Mouse (Mus musculus): ENCODE data around the gene Pmel. TPM values are rescaled to one million over a fixed set of nuclear protein-coding genes. Genes with fewer than 3 reads are reported as not detected.

The Pmel gene
- polyA plus RNA-seq (2012; rRNA removed) = 0.27 and 0.47 TPM in 2 replicates

GRCm38 (mm10) chr10:128703895-128704294, at the start of gene Pmel:
Pmel (plus strand) TSS chr10:128704195.

GRCm38 (mm10) chr10:128673763-128674468, 30.1 kb upstream of the Pmel start, which contains the start of gene Suox:
Suox (minus strand) TSS chr10:128674073.

DNA sequence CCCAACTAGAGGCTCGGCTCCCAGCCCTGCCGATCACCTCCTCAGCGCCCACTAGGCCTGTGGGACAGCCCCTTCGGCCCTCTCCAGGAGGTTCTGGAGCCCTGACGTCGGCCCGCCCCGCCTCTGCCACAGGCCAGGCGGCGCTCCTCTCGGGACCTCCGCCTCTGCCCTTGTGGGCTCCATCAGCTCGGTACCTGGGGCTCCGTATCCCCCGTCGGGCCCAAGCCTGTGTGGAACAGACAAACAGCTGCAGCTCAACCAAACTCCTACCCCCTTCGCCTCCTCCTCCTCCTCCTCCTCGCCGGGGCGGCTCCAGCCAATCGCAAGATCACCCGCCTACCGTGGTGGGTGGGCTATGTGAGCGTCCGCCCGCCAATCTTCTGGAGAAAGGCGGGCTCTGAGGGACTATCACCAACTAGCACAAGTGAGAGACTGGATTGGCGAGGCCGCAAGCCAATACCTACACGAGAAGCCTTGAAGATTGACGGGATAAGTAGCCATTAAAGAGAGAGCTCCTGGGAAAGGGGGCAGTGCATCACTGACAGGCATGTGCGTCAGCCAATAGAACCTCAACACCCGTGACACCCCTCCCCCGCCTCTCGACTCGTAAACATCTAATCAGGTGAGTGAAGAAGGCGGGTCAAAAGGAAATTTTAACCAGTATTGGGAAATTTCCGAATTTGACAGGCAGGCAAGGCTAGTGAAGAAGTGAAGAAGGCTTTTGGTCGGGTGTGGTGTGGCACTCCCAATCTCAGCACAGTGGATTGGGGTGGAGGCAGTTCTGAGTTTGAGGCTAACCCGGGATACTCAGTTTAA, 7.8 kb upstream of the Pmel start, which contains the start of gene Rab5b:
Rab5b (minus strand) TSS at position 273 of the 816 bp plus-strand sequence.

DNA sequence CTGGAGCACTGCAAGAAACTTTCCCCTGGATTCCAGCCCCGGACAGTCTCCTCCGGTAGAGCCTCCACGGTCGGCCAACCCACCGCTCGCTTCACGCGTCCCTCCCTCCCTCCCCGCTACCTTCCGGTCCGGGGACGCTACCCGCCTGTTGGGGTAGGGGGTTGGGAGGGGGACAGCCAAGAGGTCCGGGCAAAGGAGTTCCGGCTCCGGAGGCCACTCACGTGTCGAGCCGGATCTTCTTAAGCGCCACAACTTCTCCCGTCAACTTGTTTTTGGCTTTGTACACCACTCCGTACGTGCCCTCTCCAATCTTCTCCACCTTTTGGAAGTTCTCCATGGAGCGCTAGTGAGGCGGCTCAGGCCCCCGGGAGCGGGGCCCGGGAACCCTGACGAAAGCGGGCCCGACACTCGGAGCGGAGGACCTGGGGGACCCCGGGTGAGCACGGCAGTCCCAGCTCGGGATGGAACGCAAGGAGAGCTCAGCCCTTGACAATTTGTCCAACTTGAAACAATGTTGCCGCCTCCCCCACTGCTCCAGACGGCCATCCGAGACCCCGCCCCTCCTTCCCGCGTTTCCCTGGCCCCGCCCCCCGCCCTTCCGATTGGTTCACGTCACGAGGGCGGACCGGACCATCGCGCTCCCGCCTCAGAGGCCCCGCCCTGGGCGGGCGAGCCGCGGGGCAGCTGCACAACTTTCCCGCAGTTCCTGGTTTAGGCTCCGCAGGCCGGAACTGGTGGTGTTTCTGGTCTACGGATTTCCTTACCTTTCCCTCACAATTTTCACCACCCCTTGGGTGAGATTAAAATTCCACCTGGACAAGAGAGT, 709 bp downstream of the Pmel start, which contains the start of gene Cdk2:
Cdk2 (minus strand) TSS at position 541 of the 826 bp plus-strand sequence.

GRCm38 (mm10) chr10:128744680-128745601, 40.9 kb downstream of the Pmel start, which contains the start of gene Dgka:
Dgka (minus strand) TSS chr10:128744855.

DNA sequence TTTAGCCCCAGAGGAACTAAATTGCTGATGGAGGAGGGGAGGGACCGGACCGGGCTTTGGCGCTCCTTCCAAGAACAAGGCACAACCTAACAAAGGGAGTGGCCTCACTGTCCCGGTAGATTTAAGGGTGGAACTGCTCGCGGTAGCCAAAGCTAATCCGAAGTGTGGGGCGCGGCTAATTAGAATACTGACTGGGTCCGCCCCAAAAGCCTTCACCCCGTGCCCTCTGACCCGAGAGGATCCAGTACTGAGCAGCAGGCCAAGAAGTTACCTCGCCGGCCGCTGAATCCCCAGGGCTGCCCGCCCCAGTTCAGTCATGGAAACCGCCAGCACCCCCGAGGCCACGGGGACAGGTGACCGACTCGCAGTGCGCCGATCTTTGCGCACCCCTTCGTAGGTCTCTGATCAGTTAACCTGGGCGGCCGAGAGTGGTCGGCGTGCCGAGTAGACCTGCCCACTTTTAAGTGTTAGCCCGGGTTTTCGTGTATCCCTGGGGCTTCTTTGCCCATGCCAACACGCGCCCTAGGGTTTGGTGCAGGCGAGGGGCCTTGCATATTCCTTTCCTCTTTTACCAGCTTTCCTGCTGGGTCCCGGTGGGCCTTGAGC, 43.8 kb downstream of the Pmel start, which contains the start of gene Pym1:
Pym1 (plus strand) TSS at position 244 of the 606 bp plus-strand sequence.

Other genes with a start within 250 kb of the Pmel start
- 299 and 327 TPM in 2 replicates for gene Smarcc2, start 244.9 kb upstream of the Pmel start, polyA plus RNA-seq (2012; rRNA removed)
- 1,229 and 1,412 TPM in 2 replicates for gene Myl6, start 210.1 kb upstream of the Pmel start, polyA plus RNA-seq (2012; rRNA removed)
- 50.3 and 54.8 TPM in 2 replicates for gene Myl6b, start 205.5 kb upstream of the Pmel start, polyA plus RNA-seq (2012; rRNA removed)
- 12.2 and 13.9 TPM in 2 replicates for gene Esyt1, start 178.3 kb upstream of the Pmel start, polyA plus RNA-seq (2012; rRNA removed)
- gene Zc3h10, start 156.4 kb upstream of the Pmel start, polyA plus RNA-seq (2012; rRNA removed) = 16.5 and 17.2 TPM in 2 replicates
- gene Rpl41, start 154.9 kb upstream of the Pmel start, polyA plus RNA-seq (2012; rRNA removed) = 2,248 and 2,668 TPM in 2 replicates
- gene Pa2g4, start 138.2 kb upstream of the Pmel start, polyA plus RNA-seq (2012; rRNA removed) = 131 and 136 TPM in 2 replicates
- 1.5 and 1.7 TPM in 2 replicates for gene Erbb3, start 114.5 kb upstream of the Pmel start, polyA plus RNA-seq (2012; rRNA removed)
- 964 and 983 TPM in 2 replicates for gene Rps26, start 77.4 kb upstream of the Pmel start, polyA plus RNA-seq (2012; rRNA removed)
- 18.4 and 21.2 TPM in 2 replicates for gene Ikzf4, start 58.2 kb upstream of the Pmel start, polyA plus RNA-seq (2012; rRNA removed)
- 11.0 and 11.9 TPM in 2 replicates for gene Suox, start 30.1 kb upstream of the Pmel start, polyA plus RNA-seq (2012; rRNA removed)
- gene Rab5b, start 7.9 kb upstream of the Pmel start, polyA plus RNA-seq (2012; rRNA removed) = 116 and 119 TPM in 2 replicates
- gene Cdk2, start 836 bp downstream of the Pmel start, polyA plus RNA-seq (2012; rRNA removed) = 15.9 and 18.7 TPM in 2 replicates
- 12.3 and 12.4 TPM in 2 replicates for gene Dgka, start 40.7 kb downstream of the Pmel start, polyA plus RNA-seq (2012; rRNA removed)
- 61.2 and 63.3 TPM in 2 replicates for gene Pym1, start 43.7 kb downstream of the Pmel start, polyA plus RNA-seq (2012; rRNA removed)
- 0.57 and 2.0 TPM in 2 replicates for gene Mmp19, start 86.7 kb downstream of the Pmel start, polyA plus RNA-seq (2012; rRNA removed)
- 21.0 and 21.6 TPM in 2 replicates for gene Dnajc14, start 99.9 kb downstream of the Pmel start, polyA plus RNA-seq (2012; rRNA removed)
- gene Tmem198b, start 100.2 kb downstream of the Pmel start, polyA plus RNA-seq (2012; rRNA removed) = 19.9 TPM in 2 replicates
- 93.1 and 94.4 TPM in 2 replicates for gene Sarnp, start 113.1 kb downstream of the Pmel start, polyA plus RNA-seq (2012; rRNA removed)
- 15.6 and 17.2 TPM in 2 replicates for gene Ormdl2, start 117.5 kb downstream of the Pmel start, polyA plus RNA-seq (2012; rRNA removed)
- gene Gdf11, start 187.5 kb downstream of the Pmel start, polyA plus RNA-seq (2012; rRNA removed) = 8.7 and 8.9 TPM in 2 replicates
- 65.0 and 99.6 TPM in 2 replicates for gene Cd63, start 196.8 kb downstream of the Pmel start, polyA plus RNA-seq (2012; rRNA removed)
- gene Rdh5, start 218.7 kb downstream of the Pmel start, polyA plus RNA-seq (2012; rRNA removed) = 11.4 and 19.1 TPM in 2 replicates
- gene Bloc1s1, start 219.8 kb downstream of the Pmel start, polyA plus RNA-seq (2012; rRNA removed) = 280 and 314 TPM in 2 replicates
- 11.6 and 16.9 TPM in 2 replicates for gene Itga7, start 229.6 kb downstream of the Pmel start, polyA plus RNA-seq (2012; rRNA removed)

Measured in central nervous system, embryonic 18 days (tissue).